17 mouse cellular contexts compared by ENCODE assay signal in the genomic region with DNA sequence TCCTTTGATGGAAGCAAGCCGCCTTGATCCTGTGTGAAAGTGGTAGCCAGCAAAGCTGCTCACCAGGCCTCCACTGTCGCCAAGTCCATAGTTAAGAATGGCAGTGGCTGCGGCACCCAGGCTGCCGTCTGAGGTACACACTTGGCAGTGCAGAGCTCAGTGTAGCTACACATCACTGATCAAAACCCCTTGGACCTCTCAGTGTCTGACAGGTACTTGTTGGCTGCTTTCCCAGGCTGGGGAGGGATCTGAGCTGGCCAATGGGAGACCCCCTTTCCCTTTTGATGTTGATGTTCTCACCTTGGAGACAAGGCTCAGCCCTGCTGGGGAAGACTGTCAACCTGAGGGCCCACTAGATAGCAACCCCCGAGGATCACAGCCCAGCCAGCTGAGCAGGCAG.
A peak's percentile ranks its signal among the peaks of the same experiment; 100 is the strongest.
DNase-seq lines count a peak whose midpoint lies in the region; ATAC-seq and TF ChIP-seq lines count a peak whose summit lies in the region.
"Had no signal": no experiment of that assay in that cellular context is flagged by ENCODE, and none has a peak within 500 bp of the region (broad histone marks: within the 10 kb centered on the region; RNA-seq: fewer than 3 reads in every experiment).

No protein-coding gene starts in this region.

- DNase-seq in embryonic facial prominence, embryonic 10.5 days (ENCODE audit: low spot score) = no peak
- no peak for DNase-seq in liver, postnatal 0 days
- DNase-seq in liver, embryonic 11.5 days (ENCODE audit: low spot score) = no peak
- peak; percentile 62 for DNase-seq in kidney, adult 11 months
- peak; percentile 74 for DNase-seq in kidney, postnatal 10 days
- no peak for DNase-seq in retina, postnatal 1 day
- DNase-seq: layer of hippocampus, postnatal 36 days; lung, postnatal 4 days; right cerebral cortex, postnatal 14 days had no signal

- peak; percentile 23; the same call in 1 of the 2 replicates for ATAC-seq in embryonic facial prominence, embryonic 13.5 days (ENCODE audit: insufficient number of reproducible peaks, insufficient read depth, low FRiP score, low TSS enrichment, low read depth)
- 0 out of 2 replicates have a peak, but pooled peaks have one; percentile 12 for ATAC-seq in liver, postnatal 0 days
- no peak for ATAC-seq in liver, embryonic 11.5 days (replicated peaks; ENCODE audit: low FRiP score)
- ATAC-seq in midbrain, embryonic 16.5 days = no peak
- ATAC-seq: forebrain, embryonic 13.5 days; liver, embryonic 12.5 days had no signal

- no peaks in the 10 kb centered on the region for H3K36me3 ChIP-seq in embryonic facial prominence, embryonic 13.5 days
- H3K36me3 ChIP-seq in embryonic facial prominence, embryonic 10.5 days (replicated peaks) = no peaks in the 10 kb centered on the region
- no peaks in the 10 kb centered on the region for H3K36me3 ChIP-seq in liver, postnatal 0 days (replicated peaks; ENCODE audit: insufficient read depth, low read length)
- no peaks in the 10 kb centered on the region for H3K36me3 ChIP-seq in liver, embryonic 11.5 days (ENCODE audit: control insufficient read depth, insufficient read depth, low read length)
- no peaks in the 10 kb centered on the region for H3K36me3 ChIP-seq in midbrain, embryonic 16.5 days (ENCODE audit: control insufficient read depth, insufficient read depth, low read length)
- H3K36me3 ChIP-seq: liver, embryonic 12.5 days; midbrain, embryonic 12.5 days had no signal

- WGBS in embryonic facial prominence, embryonic 13.5 days = 77% methylated on average over 5 of the region's 5 CpGs
- WGBS in embryonic facial prominence, embryonic 10.5 days = 88% methylated on average over 5 of the region's 5 CpGs
- 83% methylated on average over 5 of the region's 5 CpGs for WGBS in liver, postnatal 0 days (ENCODE audit: insufficient replicate concordance)
- 81% methylated on average over 5 of the region's 5 CpGs for WGBS in liver, embryonic 11.5 days
- 77% methylated on average over 5 of the region's 5 CpGs for WGBS in midbrain, embryonic 16.5 days

- H3K9me3 ChIP-seq in embryonic facial prominence, embryonic 13.5 days = no peaks in the 10 kb centered on the region
- H3K9me3 ChIP-seq in embryonic facial prominence, embryonic 10.5 days = no peaks in the 10 kb centered on the region
- no peaks in the 10 kb centered on the region for H3K9me3 ChIP-seq in liver, postnatal 0 days (ENCODE audit: low read length)
- H3K9me3 ChIP-seq in liver, embryonic 11.5 days (ENCODE audit: control insufficient read depth, low read length) = no peaks in the 10 kb centered on the region
- no peaks in the 10 kb centered on the region for H3K9me3 ChIP-seq in midbrain, embryonic 16.5 days (replicated peaks; ENCODE audit: control insufficient read depth, low read length, poor library complexity, severe bottlenecking)
- H3K9me3 ChIP-seq: forebrain, embryonic 13.5 days; liver, embryonic 12.5 days; midbrain, embryonic 12.5 days had no signal

- no peak for TF ChIP-seq EP300 in liver, postnatal 0 days (IDR thresholded peaks at IDR 0.05; ENCODE audit: low read depth)

- no peaks in the 10 kb centered on the region for H3K27me3 ChIP-seq in embryonic facial prominence, embryonic 13.5 days
- peaks cover 23% of the 10 kb centered on the region for H3K27me3 ChIP-seq in embryonic facial prominence, embryonic 10.5 days (replicated peaks; ENCODE audit: low read depth, poor library complexity, severe bottlenecking)
- H3K27me3 ChIP-seq in liver, postnatal 0 days (ENCODE audit: insufficient read depth, low read length) = no peaks in the 10 kb centered on the region
- H3K27me3 ChIP-seq in liver, embryonic 11.5 days (replicated peaks; ENCODE audit: control insufficient read depth, insufficient read depth, low read length) = no peaks in the 10 kb centered on the region
- no peaks in the 10 kb centered on the region for H3K27me3 ChIP-seq in midbrain, embryonic 16.5 days (ENCODE audit: control insufficient read depth, insufficient read depth, low read depth, low read length)
- H3K27me3 ChIP-seq: CH12.LX; forebrain, embryonic 13.5 days; liver, embryonic 12.5 days; midbrain, embryonic 12.5 days had no signal

- H3K9ac ChIP-seq in embryonic facial prominence, embryonic 13.5 days = no peak overlapping the region
- H3K9ac ChIP-seq in liver, postnatal 0 days (replicated peaks) = no peak overlapping the region
- no peak overlapping the region for H3K9ac ChIP-seq in liver, embryonic 11.5 days (ENCODE audit: low read depth, low read length)
- no peak overlapping the region for H3K9ac ChIP-seq in midbrain, embryonic 16.5 days (ENCODE audit: low read depth, low read length)
- H3K9ac ChIP-seq: forebrain, embryonic 13.5 days; hindbrain, embryonic 14.5 days; liver, embryonic 12.5 days; midbrain, embryonic 12.5 days had no signal

- H3K4me2 ChIP-seq in embryonic facial prominence, embryonic 13.5 days = no peak overlapping the region
- no peak overlapping the region for H3K4me2 ChIP-seq in liver, postnatal 0 days (ENCODE audit: low read depth, low read length)
- no peak overlapping the region for H3K4me2 ChIP-seq in liver, embryonic 11.5 days
- H3K4me2 ChIP-seq in midbrain, embryonic 16.5 days (ENCODE audit: low read length) = no peak overlapping the region
- H3K4me2 ChIP-seq: forebrain, embryonic 13.5 days; hindbrain, embryonic 14.5 days; liver, embryonic 12.5 days; midbrain, embryonic 12.5 days had no signal

- no peak for TF ChIP-seq CTCF in liver, postnatal 0 days (IDR thresholded peaks at IDR 0.05; ENCODE audit: low read depth)

- peaks cover 13% of the 10 kb centered on the region for H3K4me1 ChIP-seq in embryonic facial prominence, embryonic 13.5 days
- peaks cover 36% of the 10 kb centered on the region for H3K4me1 ChIP-seq in embryonic facial prominence, embryonic 10.5 days
- H3K4me1 ChIP-seq in liver, postnatal 0 days (ENCODE audit: insufficient read depth) = 0 out of 2 replicates have a peak, but pooled peaks cover 2% of the 10 kb centered on the region
- no peaks in the 10 kb centered on the region; the same call in 1 of the 2 replicates for H3K4me1 ChIP-seq in liver, embryonic 11.5 days (replicated peaks; ENCODE audit: control insufficient read depth, insufficient read depth, low read length)
- peaks cover 8% of the 10 kb centered on the region; the same call in 1 of the 2 replicates for H3K4me1 ChIP-seq in midbrain, embryonic 16.5 days (ENCODE audit: control insufficient read depth, insufficient read depth, low read length)

- H3K4me3 ChIP-seq in embryonic facial prominence, embryonic 13.5 days = no peak overlapping the region
- H3K4me3 ChIP-seq in embryonic facial prominence, embryonic 10.5 days = no peak overlapping the region
- no peak overlapping the region for H3K4me3 ChIP-seq in liver, postnatal 0 days (ENCODE audit: low read depth, low read length)
- no peak overlapping the region for H3K4me3 ChIP-seq in liver, embryonic 11.5 days (ENCODE audit: low read depth, low read length)
- H3K4me3 ChIP-seq in midbrain, embryonic 16.5 days (ENCODE audit: low read depth, low read length) = no peak overlapping the region
- H3K4me3 ChIP-seq: forebrain, embryonic 13.5 days; heart, adult 2 months; liver, embryonic 12.5 days; midbrain, embryonic 12.5 days had no signal

- 0 out of 2 replicates have a peak overlapping the region, but pooled peaks have one; percentile 7 for H3K27ac ChIP-seq in embryonic facial prominence, embryonic 13.5 days
- H3K27ac ChIP-seq in embryonic facial prominence, embryonic 10.5 days (replicated peaks) = no peak overlapping the region
- no peak overlapping the region for H3K27ac ChIP-seq in liver, postnatal 0 days (ENCODE audit: low read depth)
- no peak overlapping the region for H3K27ac ChIP-seq in liver, embryonic 11.5 days (ENCODE audit: low read depth, low read length)
- H3K27ac ChIP-seq in midbrain, embryonic 16.5 days (ENCODE audit: low read length) = no peak overlapping the region
- H3K27ac ChIP-seq: forebrain, embryonic 13.5 days; heart, adult 2 months; hindbrain, embryonic 14.5 days; liver, embryonic 12.5 days; midbrain, embryonic 12.5 days had no signal

Comparison
In these comparisons a context has a peak if more than half of its experiments do, and no peak if none do; other contexts are left out.
1. ATAC-seq: peak in embryonic facial prominence, embryonic 13.5 days (single experiment) and liver, postnatal 0 days (single experiment); none in liver, embryonic 11.5 days (single experiment) and midbrain, embryonic 16.5 days (single experiment).
2. DNase-seq: peak in kidney, adult 11 months (single experiment) and kidney, postnatal 10 days (single experiment); none in embryonic facial prominence, embryonic 10.5 days (single experiment), liver, postnatal 0 days (single experiment), liver, embryonic 11.5 days (single experiment) and retina, postnatal 1 day (single experiment).